Mouse (Mus musculus) liver, embryonic 11.5 days (tissue): ENCODE data around the gene Axin2. TPM values are rescaled to one million over a fixed set of nuclear protein-coding genes. Genes with fewer than 3 reads are reported as not detected.
A peak's percentile ranks its signal among the peaks of the same experiment; 100 is the strongest.

ENCODE experiments used
- ATAC-seq: fragments of 200-750 bp; cut with Nextera tagmentation; replicated peaks from 2 replicates; pipeline ENCODE4 v1.8.0; 2017; ENCODE audit warnings: moderate number of reproducible peaks, mild to moderate bottlenecking, moderate TSS enrichment, moderate library complexity; ENCODE audit not compliant: low FRiP score
- DNase-seq: peaks from one replicate; pipeline ENCODE4 v3.0.0-alpha.2; 2017; ENCODE audit warnings: low spot score
- H3K27ac ChIP-seq: fragments of 300-500 bp; sonication (generic); 2 replicates; pipeline ENCODE4 v1.5.1; 2014; ENCODE audit warnings: mild to moderate bottlenecking, low read depth, low read length, control low read depth
- H3K27me3 ChIP-seq: fragments of 300-500 bp; sonication (generic); replicated peaks from 2 replicates; pipeline ENCODE4 v1.6.1; 2014; ENCODE audit warnings: low read length, mixed read lengths; ENCODE audit not compliant: control insufficient read depth, insufficient read depth
- H3K36me3 ChIP-seq: fragments of 300-500 bp; sonication (generic); 2 replicates; pipeline ENCODE4 v1.6.1; 2014; ENCODE audit warnings: mild to moderate bottlenecking, low read length, moderate library complexity, mixed read lengths; ENCODE audit not compliant: control insufficient read depth, insufficient read depth
- H3K4me1 ChIP-seq: fragments of 300-500 bp; sonication (generic); replicated peaks from 2 replicates; pipeline ENCODE4 v1.6.1; 2014; ENCODE audit warnings: low read length, mixed read lengths; ENCODE audit not compliant: control insufficient read depth, insufficient read depth
- H3K4me2 ChIP-seq: fragments of 300-500 bp; sonication (generic); 2 replicates; pipeline ENCODE4 v1.6.1; 2014; ENCODE audit warnings: mild to moderate bottlenecking, control low read depth, moderate library complexity
- H3K4me3 ChIP-seq: fragments of 300-500 bp; sonication (generic); 2 replicates; pipeline ENCODE4 v1.5.1; 2014; ENCODE audit warnings: low read depth, low read length, control low read depth
- H3K9ac ChIP-seq: fragments of 300-500 bp; sonication (generic); 2 replicates; pipeline ENCODE4 v1.6.1; 2014; ENCODE audit warnings: low read depth, low read length, control low read depth
- H3K9me3 ChIP-seq: fragments of 300-500 bp; sonication (generic); 2 replicates; pipeline ENCODE4 v1.6.1; 2016; ENCODE audit warnings: low read length, inconsistent platforms, mixed read lengths; ENCODE audit not compliant: control insufficient read depth
- WGBS: fragments of 180-500 bp; shearing (Covaris S2); extraction: QIAGEN DNeasy Blood & Tissue Kit; methylation state at CpG from one replicate; pipeline ENCODE4 v1.1.7; 2014; 5-methylcytosine and 5-hydroxymethylcytosine counted together
- polyA plus RNA-seq: library from polyadenylated mRNA; unstranded; fragments of >200 nt; fragmentation: Nextera tagmentation; extraction: Ambion mirVana; gene quantifications from 2 replicates; pipeline ENCODE4 v1.2.1, GENCODE M21; 2014

The Axin2 gene
- polyA plus RNA-seq, 1 experiment from 2014 or later, result 2.3 TPM

DNA sequence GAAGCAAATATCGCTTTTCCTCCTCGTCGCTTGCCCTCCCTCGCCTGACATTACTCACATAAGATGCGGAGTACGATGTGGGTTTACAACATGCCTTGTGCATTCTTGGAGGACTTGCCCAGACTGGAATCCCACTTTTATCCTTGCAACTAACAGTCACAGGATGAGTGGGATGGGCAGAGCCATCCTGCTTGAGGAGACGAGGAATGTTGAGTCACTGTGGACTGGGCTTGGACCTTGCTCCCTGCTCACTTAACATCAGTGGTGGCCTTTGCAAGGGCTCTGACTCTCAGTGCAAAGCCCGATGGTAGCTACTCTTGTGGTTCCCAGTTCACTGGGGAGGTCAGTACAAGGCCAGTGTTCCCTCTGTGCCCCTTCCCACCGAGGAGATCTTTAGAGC lies 22.1 kb upstream of the Axin2 start:
- no peak overlapping the region for H3K4me3 ChIP-seq
- WGBS, result 60% methylated on average over 9 of the region's 9 CpGs
- no peak overlapping the region for H3K27ac ChIP-seq
- no peak overlapping the region for H3K4me2 ChIP-seq
- no peak for ATAC-seq
- no peak for DNase-seq
- H3K27me3 ChIP-seq, result peaks cover 16% of the 10 kb centered on the region
- H3K9ac ChIP-seq, result no peak overlapping the region
- no peaks in the 10 kb centered on the region for H3K4me1 ChIP-seq
- no peaks in the 10 kb centered on the region for H3K36me3 ChIP-seq
- no peaks in the 10 kb centered on the region for H3K9me3 ChIP-seq

GRCm38 (mm10) chr11:108898483-108898882 lies 21.7 kb upstream of the Axin2 start:
- ATAC-seq (no peak), DNase-seq (no peak)
- H3K36me3 ChIP-seq, result no peaks in the 10 kb centered on the region
- WGBS, result 69% methylated on average over 6 of the region's 6 CpGs
- H3K4me2 ChIP-seq, result no peak overlapping the region
- H3K9me3 ChIP-seq, result no peaks in the 10 kb centered on the region
- H3K27ac ChIP-seq, result no peak overlapping the region
- H3K4me1 ChIP-seq, result no peaks in the 10 kb centered on the region
- H3K9ac ChIP-seq, result no peak overlapping the region
- no peak overlapping the region for H3K4me3 ChIP-seq
- H3K27me3 ChIP-seq, result peaks cover 13% of the 10 kb centered on the region; the same call in 1 of the 2 replicates

- no peak overlapping the region for H3K9ac ChIP-seq
- no peak overlapping the region for H3K27ac ChIP-seq
- H3K36me3 ChIP-seq, result no peaks in the 10 kb centered on the region
- no peak overlapping the region for H3K4me3 ChIP-seq
- H3K4me1 ChIP-seq, result no peaks in the 10 kb centered on the region
- no peak for ATAC-seq
- no peaks in the 10 kb centered on the region for H3K9me3 ChIP-seq
- no peak overlapping the region for H3K4me2 ChIP-seq
- DNase-seq, result no peak
- WGBS, result 81% methylated on average over 9 of the region's 10 CpGs
- H3K27me3 ChIP-seq, result peaks cover 9% of the 10 kb centered on the region
Observed at GRCm38 (mm10) chr11:108900718-108901488, 19.2 kb upstream of the Axin2 start.

- no peak for DNase-seq
- Histone ChIP-seq H3K27ac (no peak overlapping the region), H3K9me3 (no peaks in the 10 kb centered on the region), H3K4me3 (no peak overlapping the region), H3K27me3 (peaks cover 15% of the 10 kb centered on the region), H3K9ac (no peak overlapping the region), H3K4me2 (no peak overlapping the region), H3K4me1 (no peaks in the 10 kb centered on the region; the same call in 1 of the 2 replicates), H3K36me3 (no peaks in the 10 kb centered on the region)
- 76% methylated on average over 7 of the region's 7 CpGs for WGBS
- no peak for ATAC-seq
Observed at GRCm38 (mm10) chr11:108901670-108902069, 18.5 kb upstream of the Axin2 start.

GRCm38 (mm10) chr11:108902303-108902702 lies 17.8 kb upstream of the Axin2 start:
- no peak for ATAC-seq
- WGBS, result 74% methylated on average over 4 of the region's 4 CpGs
- H3K4me3 ChIP-seq, result no peak overlapping the region
- no peak overlapping the region for H3K4me2 ChIP-seq
- no peaks in the 10 kb centered on the region for H3K9me3 ChIP-seq
- no peak overlapping the region for H3K9ac ChIP-seq
- no peak for DNase-seq
- no peaks in the 10 kb centered on the region; the same call in 1 of the 2 replicates for H3K4me1 ChIP-seq
- H3K27me3 ChIP-seq, result peaks cover 15% of the 10 kb centered on the region
- H3K27ac ChIP-seq, result no peak overlapping the region
- no peaks in the 10 kb centered on the region for H3K36me3 ChIP-seq

DNA sequence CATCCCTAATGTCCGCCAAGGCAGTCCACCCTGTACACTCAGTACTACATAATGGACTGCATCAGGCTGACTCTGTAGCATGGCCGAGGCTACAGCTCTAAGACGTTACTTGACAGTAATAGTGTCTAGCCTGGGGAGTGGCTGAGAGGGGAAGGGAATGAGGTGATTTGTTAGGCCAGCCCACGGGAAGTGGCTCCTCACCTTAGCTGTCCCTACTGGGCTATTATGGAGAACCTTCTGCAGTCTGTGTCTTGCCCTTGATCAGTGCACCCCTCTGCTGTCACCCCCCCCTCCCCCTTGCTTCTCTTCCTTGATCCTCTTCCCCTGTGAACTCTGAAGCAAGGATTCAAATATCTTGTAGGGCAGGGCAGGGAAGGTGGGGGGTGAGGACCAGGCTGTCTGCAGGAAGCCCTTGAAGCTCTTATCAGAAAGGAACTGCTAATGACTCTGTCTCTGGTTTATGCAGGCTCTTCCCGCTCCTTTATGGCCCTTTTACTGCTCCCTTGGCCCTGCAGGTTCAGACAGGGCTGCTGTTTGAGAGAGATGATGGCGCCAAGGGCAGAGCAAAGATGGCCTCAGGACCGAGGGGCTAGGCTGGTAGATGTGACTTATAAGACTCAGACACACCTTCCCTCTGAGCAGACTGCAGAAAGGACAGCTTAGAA lies 13.4 kb upstream of the Axin2 start:
- no peak for DNase-seq
- peaks cover 26% of the 10 kb centered on the region for H3K27me3 ChIP-seq
- no peak for ATAC-seq
- H3K4me2 ChIP-seq, result no peak overlapping the region
- no peak overlapping the region for H3K4me3 ChIP-seq
- no peak overlapping the region for H3K9ac ChIP-seq
- 38% methylated on average over 7 of the region's 7 CpGs for WGBS
- peaks cover 10% of the 10 kb centered on the region for H3K4me1 ChIP-seq
- no peaks in the 10 kb centered on the region for H3K36me3 ChIP-seq
- no peaks in the 10 kb centered on the region for H3K9me3 ChIP-seq
- H3K27ac ChIP-seq, result no peak overlapping the region

DNA sequence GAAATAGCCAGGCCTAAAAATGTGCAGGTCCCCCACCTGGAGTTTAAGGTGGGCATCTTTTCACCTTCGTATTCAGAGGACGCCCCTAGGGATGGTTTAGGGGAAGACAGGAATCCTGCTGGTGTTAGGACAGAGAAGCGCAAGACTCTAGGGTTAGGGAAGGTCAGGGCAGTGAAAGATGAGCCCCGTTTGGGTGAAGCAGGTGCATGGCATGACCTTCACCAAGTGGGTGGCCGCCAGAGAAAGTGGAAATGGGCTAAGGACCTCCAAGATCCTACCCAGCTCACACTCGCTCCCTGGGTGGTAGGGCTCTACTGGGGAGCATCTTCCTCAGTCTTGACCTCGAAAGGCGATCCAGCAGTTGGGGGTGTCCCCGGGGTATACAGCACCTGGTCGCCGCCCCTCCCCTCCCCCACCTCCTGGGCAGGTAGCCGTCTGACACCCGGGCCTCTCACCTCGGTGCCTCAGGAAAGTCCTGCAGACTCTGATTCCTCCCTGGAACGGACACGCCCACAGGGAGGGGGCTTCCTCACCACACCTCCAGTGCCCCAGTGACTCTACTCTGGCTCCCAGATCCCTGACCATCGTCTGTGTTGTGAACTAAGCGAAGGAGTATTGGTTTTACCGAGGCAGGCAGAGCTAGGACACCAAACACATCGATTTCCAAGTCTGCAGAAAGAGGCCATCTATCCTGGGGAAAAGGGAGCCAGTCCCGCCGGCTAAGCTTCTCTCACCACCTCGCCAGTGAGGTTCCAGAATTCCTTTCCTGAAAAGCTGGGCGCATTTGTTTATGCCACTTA lies 10.6 kb upstream of the Axin2 start:
- Histone ChIP-seq H3K9ac (no peak overlapping the region), H3K27ac (no peak overlapping the region), H3K9me3 (no peaks in the 10 kb centered on the region), H3K4me1 (peaks cover 10% of the 10 kb centered on the region), H3K4me2 (peak overlapping the region; percentile 54), H3K27me3 (peaks cover 23% of the 10 kb centered on the region), H3K4me3 (peak overlapping the region; percentile 20; the same call in 1 of the 2 replicates), H3K36me3 (no peaks in the 10 kb centered on the region)
- DNase-seq (no peak), ATAC-seq (no peak; the same call in 1 of the 2 replicates)
- WGBS, result 3% methylated on average over 24 of the region's 24 CpGs

DNA sequence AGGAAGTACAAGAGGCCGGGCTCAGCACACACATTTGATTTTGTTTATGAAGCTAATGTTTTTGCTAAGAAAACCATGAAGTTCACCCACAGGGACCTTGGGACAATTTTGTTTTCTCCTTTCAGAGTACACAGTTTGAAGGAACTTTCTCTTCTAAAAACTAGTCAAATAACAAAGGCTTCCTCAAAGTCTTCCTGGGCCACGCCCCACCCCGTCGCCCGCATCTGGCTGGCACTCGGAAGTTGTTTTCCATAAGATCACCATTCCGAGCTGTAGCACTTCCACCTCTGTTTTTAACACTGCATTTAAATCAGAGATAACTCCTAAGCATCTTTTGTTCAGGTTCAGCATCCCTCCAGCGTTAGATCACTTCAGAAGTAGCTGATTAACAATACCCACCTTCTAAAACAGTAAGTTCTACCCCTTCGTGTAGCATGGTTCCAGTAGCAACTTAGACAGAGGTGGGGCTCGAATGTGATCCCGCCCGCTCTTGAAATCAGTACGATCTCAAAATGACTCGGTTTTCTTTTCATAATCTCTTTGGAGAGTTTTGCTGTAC lies 9.7 kb upstream of the Axin2 start:
- DNase-seq, result no peak
- Histone ChIP-seq H3K4me2 (peak overlapping the region; percentile 54), H3K27ac (no peak overlapping the region)

More for the DNA sequence above, 9.7 kb upstream of the Axin2 start:
- no peak for ATAC-seq
- 2% methylated on average over 14 of the region's 14 CpGs for WGBS
- Histone ChIP-seq H3K4me1 (peaks cover 10% of the 10 kb centered on the region), H3K9me3 (no peaks in the 10 kb centered on the region), H3K4me3 (no peak overlapping the region), H3K27me3 (peaks cover 23% of the 10 kb centered on the region), H3K36me3 (no peaks in the 10 kb centered on the region), H3K9ac (no peak overlapping the region)
